Mouse (Mus musculus) C2C12 (cell line): Measurements from ENCODE around the gene Syngr3.

Source experiments
- CEBPB ChIP-seq: IDR thresholded peaks from one replicate; pipeline ENCODE4 v1.6.1; 2011; ENCODE audit warnings: low read depth, mild to moderate bottlenecking, control low read depth, moderate library complexity
- CTCF ChIP-seq: IDR thresholded peaks from one replicate; pipeline ENCODE4 v1.5.1; 2011; ENCODE audit not compliant: control insufficient read depth, insufficient read depth, insufficient read length
- MYOG ChIP-seq: IDR thresholded peaks from one replicate; pipeline ENCODE4 v1.6.1; 2011; ENCODE audit not compliant: control insufficient read depth, insufficient read length; ENCODE audit errors: extremely low read depth

- TF ChIP-seq CEBPB (no peak), CTCF (no peak), MYOG (no peak)
Measured at GRCm38 (mm10) chr17:24670246-24670844, 19.4 kb downstream of the Syngr3 start.
